Mouse (Mus musculus): Measurements from ENCODE around the gene H2afv. TPM values are rescaled to one million over a fixed set of nuclear protein-coding genes. Genes with fewer than 3 reads are reported as not detected.
A peak's percentile ranks its signal among the peaks of the same experiment; 100 is the strongest.
"Not testable (repeated sequence)": the region's sequence is repeated elsewhere in the genome, so short reads cannot be mapped to it uniquely, and the experiment has no call there.

Gene H2afv
- total RNA-seq, 2 experiments from 2014 or later: 41.4 to 42.5 TPM

- DNase-seq (ENCODE audit: low spot score in 2 of 2): peak; percentile 77 to 82
Observed at GRCm38 (mm10) chr11:6416405-6417034, 27.7 kb downstream of the H2afv start.

GRCm38 (mm10) chr11:6415551-6416404 lies 28.5 kb downstream of the H2afv start:
- peak; percentile 97 to 98 for DNase-seq (ENCODE audit: low spot score in 2 of 2)

GRCm38 (mm10) chr11:6414751-6415550 lies 29.3 kb downstream of the H2afv start, which contains the start of gene Ppia:
Gene Ppia, plus strand, starts transcription at chr11:6415443.
- DNase-seq (ENCODE audit: low spot score in 2 of 2): no peak

- DNase-seq (ENCODE audit: low spot score in 2 of 2): no peak
Observed at GRCm38 (mm10) chr11:6413264-6413663, 31.0 kb downstream of the H2afv start.

- peak; percentile 81 to 90 for DNase-seq (ENCODE audit: low spot score in 2 of 2)
Observed at GRCm38 (mm10) chr11:6411684-6412083, 32.6 kb downstream of the H2afv start.

- not testable (repeated sequence) for DNase-seq (ENCODE audit: low spot score in 2 of 2)
Observed at GRCm38 (mm10) chr11:6410755-6411154, 33.5 kb downstream of the H2afv start.

- DNase-seq (ENCODE audit: low spot score in 2 of 2): no peak
Observed at GRCm38 (mm10) chr11:6410050-6410602, 34.1 kb downstream of the H2afv start.

GRCm38 (mm10) chr11:6407162-6407621 lies 37.1 kb downstream of the H2afv start:
- no peak for DNase-seq (ENCODE audit: low spot score in 2 of 2)

GRCm38 (mm10) chr11:6406251-6407161 lies 37.7 kb downstream of the H2afv start:
- DNase-seq (ENCODE audit: low spot score in 2 of 2): peak; percentile 49 to 66

- no peak for DNase-seq (ENCODE audit: low spot score in 2 of 2)
Observed at GRCm38 (mm10) chr11:6405591-6406081, 38.6 kb downstream of the H2afv start.

GRCm38 (mm10) chr11:6404699-6405566 lies 39.3 kb downstream of the H2afv start:
- no peak for DNase-seq (ENCODE audit: low spot score in 2 of 2)

GRCm38 (mm10) chr11:6403830-6404405 lies 40.3 kb downstream of the H2afv start:
- DNase-seq (ENCODE audit: low spot score in 2 of 2): no peak

- peak; percentile 61 to 70 for DNase-seq (ENCODE audit: low spot score in 2 of 2)
Observed at GRCm38 (mm10) chr11:6402515-6403510, 41.4 kb downstream of the H2afv start.

- DNase-seq (ENCODE audit: low spot score in 2 of 2): no peak
Observed at GRCm38 (mm10) chr11:6398141-6398540, 46.1 kb downstream of the H2afv start.

- no peak for DNase-seq (ENCODE audit: low spot score in 2 of 2)
Observed at GRCm38 (mm10) chr11:6395565-6395964, 48.7 kb downstream of the H2afv start.

- DNase-seq (ENCODE audit: low spot score in 2 of 2): no peak
Observed at GRCm38 (mm10) chr11:6393866-6394265, 50.4 kb downstream of the H2afv start.

- DNase-seq (ENCODE audit: low spot score in 2 of 2): no peak
Observed at GRCm38 (mm10) chr11:6392857-6393256, 51.4 kb downstream of the H2afv start.
